Mouse (Mus musculus): ENCODE measurements around the gene Vamp2. TPM values are rescaled to one million over a fixed set of nuclear protein-coding genes. Genes with fewer than 3 reads are reported as not detected.

The Vamp2 gene
- polyA plus RNA-seq (2014; fragmentation: Nextera tagmentation; extraction: Ambion mirVana) = 85.1 and 98.1 TPM in 2 replicates

GRCm38 (mm10) chr11:69088103-69088855, at the start of gene Vamp2:
Vamp2 (plus strand) TSS chr11:69088490.
- H3K4me3 ChIP-seq (ENCODE audit: low read depth, low read length) = peak within 1 kb of the TSS; percentile 81
- H3K4me1 ChIP-seq (replicated peaks; ENCODE audit: control insufficient read depth, insufficient read depth, low read length) = peaks cover 13% of the 10 kb centered on the region
- DNase-seq (ENCODE audit: low spot score) (peak; percentile 98), ATAC-seq (ENCODE audit: low FRiP score) (peak; percentile 86)
- WGBS = under 1% methylated on average over 60 of the region's 67 CpGs
- peak within 1 kb of the TSS; percentile 89 for H3K9ac ChIP-seq (ENCODE audit: low read depth, low read length)
- no peaks in the 10 kb centered on the region for H3K9me3 ChIP-seq (ENCODE audit: control insufficient read depth, low read length)
- no peaks in the 10 kb centered on the region for H3K27me3 ChIP-seq (ENCODE audit: control insufficient read depth, insufficient read depth, low read length)
- H3K27ac ChIP-seq (ENCODE audit: low read depth, low read length) = peak within 1 kb of the TSS; percentile 86
- H3K36me3 ChIP-seq (ENCODE audit: control insufficient read depth, insufficient read depth, low read length) = 0 out of 2 replicates have a peak, but pooled peaks cover 3% of the 10 kb centered on the region
- peak within 1 kb of the TSS; percentile 92 for H3K4me2 ChIP-seq (replicated peaks; ENCODE audit: low read depth, low read length)

GRCm38 (mm10) chr11:69045531-69046394, 42.5 kb upstream of the Vamp2 start, which contains the start of gene Aurkb:
Aurkb (plus strand) TSS chr11:69045647.
- no peaks in the 10 kb centered on the region for H3K27me3 ChIP-seq (ENCODE audit: control insufficient read depth, insufficient read depth, low read length)
- DNase-seq (ENCODE audit: low spot score) (peak; percentile 91), ATAC-seq (ENCODE audit: low FRiP score) (peak; percentile 78)
- peaks cover 6% of the 10 kb centered on the region; the same call in 1 of the 2 replicates for H3K36me3 ChIP-seq (ENCODE audit: control insufficient read depth, insufficient read depth, low read length)
- peak within 1 kb of the TSS; percentile 78 for H3K9ac ChIP-seq (ENCODE audit: low read depth, low read length)
- H3K27ac ChIP-seq (ENCODE audit: low read depth, low read length) = peak within 1 kb of the TSS; percentile 73
- H3K9me3 ChIP-seq (ENCODE audit: control insufficient read depth, low read length) = no peaks in the 10 kb centered on the region
- 1% methylated on average over 53 of the region's 54 CpGs for WGBS
- H3K4me3 ChIP-seq (ENCODE audit: low read depth, low read length) = peak within 1 kb of the TSS; percentile 71
- no peaks in the 10 kb centered on the region for H3K4me1 ChIP-seq (replicated peaks; ENCODE audit: control insufficient read depth, insufficient read depth, low read length)
- H3K4me2 ChIP-seq (replicated peaks; ENCODE audit: low read depth, low read length) = peak within 1 kb of the TSS; percentile 85

- Histone ChIP-seq H3K27me3 (ENCODE audit: control insufficient read depth, insufficient read depth, low read length) (no peaks in the 10 kb centered on the region), H3K4me1 (replicated peaks; ENCODE audit: control insufficient read depth, insufficient read depth, low read length) (no peaks in the 10 kb centered on the region), H3K9ac (ENCODE audit: low read depth, low read length) (peak overlapping the region; percentile 78), H3K36me3 (ENCODE audit: control insufficient read depth, insufficient read depth, low read length) (peaks cover 9% of the 10 kb centered on the region; the same call in 1 of the 2 replicates), H3K4me2 (replicated peaks; ENCODE audit: low read depth, low read length) (peak overlapping the region; percentile 85), H3K4me3 (ENCODE audit: low read depth, low read length) (peak overlapping the region; percentile 71), H3K9me3 (ENCODE audit: control insufficient read depth, low read length) (no peaks in the 10 kb centered on the region), H3K27ac (ENCODE audit: low read depth, low read length) (no peak overlapping the region)
- DNase-seq (ENCODE audit: low spot score) (no peak), ATAC-seq (ENCODE audit: low FRiP score) (no peak)
- 17% methylated on average over 9 of the region's 9 CpGs for WGBS
Measured at GRCm38 (mm10) chr11:69046395-69046774, 41.9 kb upstream of the Vamp2 start.

- Histone ChIP-seq H3K4me2 (replicated peaks; ENCODE audit: low read depth, low read length) (peak overlapping the region; percentile 85; the same call in 1 of the 2 replicates), H3K9me3 (ENCODE audit: control insufficient read depth, low read length) (no peaks in the 10 kb centered on the region), H3K27me3 (ENCODE audit: control insufficient read depth, insufficient read depth, low read length) (no peaks in the 10 kb centered on the region), H3K27ac (ENCODE audit: low read depth, low read length) (no peak overlapping the region), H3K36me3 (ENCODE audit: control insufficient read depth, insufficient read depth, low read length) (peaks cover 9% of the 10 kb centered on the region; the same call in 1 of the 2 replicates), H3K4me1 (replicated peaks; ENCODE audit: control insufficient read depth, insufficient read depth, low read length) (no peaks in the 10 kb centered on the region), H3K9ac (ENCODE audit: low read depth, low read length) (no peak overlapping the region), H3K4me3 (ENCODE audit: low read depth, low read length) (no peak overlapping the region)
- ATAC-seq (ENCODE audit: low FRiP score) (no peak), DNase-seq (ENCODE audit: low spot score) (no peak)
- 92% methylated on average over 12 of the region's 12 CpGs for WGBS
Measured at GRCm38 (mm10) chr11:69047592-69047991, 40.7 kb upstream of the Vamp2 start.

- Histone ChIP-seq H3K9me3 (ENCODE audit: control insufficient read depth, low read length) (no peaks in the 10 kb centered on the region), H3K4me1 (replicated peaks; ENCODE audit: control insufficient read depth, insufficient read depth, low read length) (no peaks in the 10 kb centered on the region), H3K4me2 (replicated peaks; ENCODE audit: low read depth, low read length) (no peak overlapping the region), H3K27me3 (ENCODE audit: control insufficient read depth, insufficient read depth, low read length) (no peaks in the 10 kb centered on the region), H3K4me3 (ENCODE audit: low read depth, low read length) (no peak overlapping the region), H3K9ac (ENCODE audit: low read depth, low read length) (no peak overlapping the region), H3K36me3 (ENCODE audit: control insufficient read depth, insufficient read depth, low read length) (peaks cover 9% of the 10 kb centered on the region; the same call in 1 of the 2 replicates), H3K27ac (ENCODE audit: low read depth, low read length) (no peak overlapping the region)
- no peak for DNase-seq (ENCODE audit: low spot score)
- 94% methylated on average over 14 of the region's 14 CpGs for WGBS
- no peak for ATAC-seq (ENCODE audit: low FRiP score)
Measured at GRCm38 (mm10) chr11:69048151-69048550, 40.1 kb upstream of the Vamp2 start.

GRCm38 (mm10) chr11:69050748-69051147, 37.5 kb upstream of the Vamp2 start:
- DNase-seq (ENCODE audit: low spot score) (no peak), ATAC-seq (ENCODE audit: low FRiP score) (no peak)
- H3K9ac ChIP-seq (ENCODE audit: low read depth, low read length) = no peak overlapping the region
- H3K9me3 ChIP-seq (ENCODE audit: control insufficient read depth, low read length) = no peaks in the 10 kb centered on the region
- no peak overlapping the region for H3K4me2 ChIP-seq (replicated peaks; ENCODE audit: low read depth, low read length)
- H3K4me1 ChIP-seq (replicated peaks; ENCODE audit: control insufficient read depth, insufficient read depth, low read length) = no peaks in the 10 kb centered on the region
- H3K36me3 ChIP-seq (ENCODE audit: control insufficient read depth, insufficient read depth, low read length) = peaks cover 9% of the 10 kb centered on the region; the same call in 1 of the 2 replicates
- 86% methylated on average over 8 of the region's 8 CpGs for WGBS
- no peaks in the 10 kb centered on the region for H3K27me3 ChIP-seq (ENCODE audit: control insufficient read depth, insufficient read depth, low read length)
- no peak overlapping the region for H3K4me3 ChIP-seq (ENCODE audit: low read depth, low read length)
- H3K27ac ChIP-seq (ENCODE audit: low read depth, low read length) = no peak overlapping the region

GRCm38 (mm10) chr11:69051771-69052170, 36.5 kb upstream of the Vamp2 start:
- 71% methylated on average over 4 of the region's 4 CpGs for WGBS
- Histone ChIP-seq H3K4me1 (replicated peaks; ENCODE audit: control insufficient read depth, insufficient read depth, low read length) (no peaks in the 10 kb centered on the region), H3K9ac (ENCODE audit: low read depth, low read length) (no peak overlapping the region), H3K9me3 (ENCODE audit: control insufficient read depth, low read length) (no peaks in the 10 kb centered on the region), H3K27me3 (ENCODE audit: control insufficient read depth, insufficient read depth, low read length) (no peaks in the 10 kb centered on the region), H3K4me2 (replicated peaks; ENCODE audit: low read depth, low read length) (no peak overlapping the region), H3K4me3 (ENCODE audit: low read depth, low read length) (no peak overlapping the region), H3K27ac (ENCODE audit: low read depth, low read length) (no peak overlapping the region), H3K36me3 (ENCODE audit: control insufficient read depth, insufficient read depth, low read length) (peaks cover 9% of the 10 kb centered on the region; the same call in 1 of the 2 replicates)
- no peak for DNase-seq (ENCODE audit: low spot score)
- no peak for ATAC-seq (ENCODE audit: low FRiP score)

GRCm38 (mm10) chr11:69052824-69053421, 35.4 kb upstream of the Vamp2 start:
- no peaks in the 10 kb centered on the region for H3K4me1 ChIP-seq (replicated peaks; ENCODE audit: control insufficient read depth, insufficient read depth, low read length)
- H3K36me3 ChIP-seq (ENCODE audit: control insufficient read depth, insufficient read depth, low read length) = peaks cover 9% of the 10 kb centered on the region; the same call in 1 of the 2 replicates
- no peaks in the 10 kb centered on the region for H3K9me3 ChIP-seq (ENCODE audit: control insufficient read depth, low read length)
- no peaks in the 10 kb centered on the region for H3K27me3 ChIP-seq (ENCODE audit: control insufficient read depth, insufficient read depth, low read length)
- H3K27ac ChIP-seq (ENCODE audit: low read depth, low read length) = no peak overlapping the region
- ATAC-seq (ENCODE audit: low FRiP score) (no peak), DNase-seq (ENCODE audit: low spot score) (no peak)
- 94% methylated on average over 2 of the region's 2 CpGs for WGBS
- no peak overlapping the region for H3K9ac ChIP-seq (ENCODE audit: low read depth, low read length)
- H3K4me3 ChIP-seq (ENCODE audit: low read depth, low read length) = no peak overlapping the region
- no peak overlapping the region for H3K4me2 ChIP-seq (replicated peaks; ENCODE audit: low read depth, low read length)

All from hindbrain, embryonic 11.5 days (tissue).